Mouse (Mus musculus): ENCODE data around the gene Ripor2.

DNA sequence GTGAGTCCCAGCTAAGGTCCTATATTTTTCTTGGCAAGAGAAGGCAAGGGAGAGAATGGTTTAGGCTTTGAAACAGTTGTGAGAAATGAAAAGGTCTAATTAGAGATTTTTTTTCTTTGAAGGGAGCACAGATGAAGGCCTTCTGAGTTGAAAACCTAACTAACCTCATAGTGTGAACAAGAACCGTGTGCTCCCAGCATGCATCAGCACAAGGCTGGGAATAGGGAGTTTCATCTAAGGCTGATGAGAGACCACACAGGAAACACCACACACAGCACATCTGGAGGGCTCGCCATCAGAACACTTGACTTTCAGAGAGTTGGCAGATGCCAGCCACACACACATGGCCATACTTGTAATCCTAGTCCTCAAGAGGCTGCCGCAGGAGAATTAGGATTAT lies 12.3 kb downstream of the Ripor2 start:
- TF ChIP-seq GATA1 (IDR thresholded peaks at IDR 0.05; ENCODE audit: low read length): no peak
- TF ChIP-seq TAL1 (IDR thresholded peaks at IDR 0.05; ENCODE audit: low read length): no peak

All from erythroblast, embryonic 14.5 days (primary cell).